Mouse (Mus musculus) megakaryocyte-erythroid progenitor cell, adult 5 weeks (primary cell): ENCODE data around the gene Ccdc50. TPM values are rescaled to one million over a fixed set of nuclear protein-coding genes. Genes with fewer than 3 reads are reported as not detected.

Experiments
- polyA plus RNA-seq: library from polyadenylated mRNA; stranded (reverse); fragments of >175 nt; gene quantifications from 2 replicates; pipeline ENCODE4 v1.2.3, GENCODE M21; 2012

The Ccdc50 gene
- 21.5 TPM in 2 replicates for polyA plus RNA-seq

DNA sequence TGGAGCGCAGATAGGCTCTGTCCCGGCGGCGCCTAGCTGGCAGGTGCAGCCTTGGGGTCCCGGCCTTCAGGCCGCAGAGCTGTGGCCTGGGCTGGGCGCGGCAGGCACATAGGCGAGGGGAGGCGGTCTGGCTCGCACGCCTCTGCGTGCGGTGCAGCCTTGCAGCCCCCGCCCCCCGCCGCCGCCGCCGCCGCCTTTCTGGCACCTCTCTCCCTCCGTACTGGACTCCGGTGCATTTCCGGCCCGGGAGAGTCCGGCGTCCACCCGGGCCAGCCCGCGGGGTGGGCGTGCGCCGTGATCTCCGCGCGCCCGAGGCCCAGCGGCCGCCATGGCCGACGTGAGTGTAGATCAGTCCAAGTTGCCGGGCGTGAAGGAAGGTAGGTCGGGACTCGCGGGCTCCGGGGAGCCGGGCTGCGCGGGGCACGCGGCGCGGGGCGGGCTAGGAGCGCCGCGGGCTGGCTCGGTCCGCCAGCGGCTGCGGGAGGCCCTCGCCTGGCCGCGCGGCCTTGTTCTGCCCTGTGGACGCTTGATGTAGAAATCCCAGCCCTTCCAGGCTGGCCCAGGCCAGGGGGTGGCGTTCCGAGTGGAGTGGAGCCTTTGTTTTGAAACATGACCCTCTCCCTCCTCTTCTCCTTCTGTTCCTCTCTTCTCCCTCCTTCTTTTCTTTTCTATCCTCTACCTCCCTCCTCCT lies at the start of gene Ccdc50:
Gene Ccdc50, plus strand, starts transcription at position 109 of the 691 bp plus-strand sequence.

DNA sequence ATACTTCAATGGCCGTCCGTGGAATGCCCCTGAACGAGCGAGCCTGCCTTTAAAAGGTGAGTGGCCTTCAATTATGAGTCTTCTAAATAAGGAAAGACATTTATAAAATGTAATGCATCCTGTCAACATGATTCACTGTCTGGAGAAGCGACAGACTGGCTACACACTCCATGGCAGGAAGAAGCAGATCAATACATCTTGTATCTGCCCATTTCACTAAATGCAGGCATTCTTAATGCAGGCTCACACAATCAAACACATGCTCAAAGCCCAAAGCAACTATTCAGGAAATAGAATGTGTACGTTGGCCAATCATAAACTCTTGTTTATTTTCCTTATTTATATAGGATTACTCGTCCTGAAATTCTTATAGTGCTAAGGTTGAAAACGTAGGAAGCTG lies 18.5 kb upstream of the Ccdc50 start, which contains the start of gene Uts2b:
Gene Uts2b, minus strand, starts transcription at position 49 of the 400 bp plus-strand sequence.

Other genes with a start within 250 kb of the Ccdc50 start
- gene Ostn, start 81.4 kb upstream of the Ccdc50 start, polyA plus RNA-seq, result not detected in 2 replicates
- not detected in 2 replicates for gene Uts2b, start 18.6 kb upstream of the Ccdc50 start, polyA plus RNA-seq